Mouse (Mus musculus): ENCODE measurements around the gene Plcd1. TPM values are rescaled to one million over a fixed set of nuclear protein-coding genes. Genes with fewer than 3 reads are reported as not detected.

Gene Plcd1
- total RNA-seq, 2 experiments from 2014 or later = 8.5 to 8.6 TPM

- no peak for DNase-seq
Measured at GRCm38 (mm10) chr9:119091581-119092310, 1.6 kb downstream of the Plcd1 start.

- DNase-seq = no peak
Measured at GRCm38 (mm10) chr9:119090462-119090861, 2.8 kb downstream of the Plcd1 start.

GRCm38 (mm10) chr9:119089437-119089836 lies 3.9 kb downstream of the Plcd1 start:
- no peak for DNase-seq

GRCm38 (mm10) chr9:119088148-119088801 lies 5.0 kb downstream of the Plcd1 start:
- peak; percentile 84 for DNase-seq

- no peak for DNase-seq
Measured at GRCm38 (mm10) chr9:119087309-119087708, 6.0 kb downstream of the Plcd1 start.

GRCm38 (mm10) chr9:119086451-119086850 lies 6.9 kb downstream of the Plcd1 start:
- no peak for DNase-seq

- DNase-seq = no peak
Measured at GRCm38 (mm10) chr9:119083966-119084365, 9.3 kb downstream of the Plcd1 start.

GRCm38 (mm10) chr9:119082656-119083430 lies 10.5 kb downstream of the Plcd1 start:
- DNase-seq = no peak

GRCm38 (mm10) chr9:119082039-119082438 lies 11.3 kb downstream of the Plcd1 start:
- DNase-seq = no peak

GRCm38 (mm10) chr9:119080040-119080675 lies 13.1 kb downstream of the Plcd1 start:
- no peak for DNase-seq

- no peak for DNase-seq
Measured at GRCm38 (mm10) chr9:119075685-119076084, 17.6 kb downstream of the Plcd1 start.

GRCm38 (mm10) chr9:119073184-119073895 lies 20.0 kb downstream of the Plcd1 start:
- no peak for DNase-seq

GRCm38 (mm10) chr9:119071786-119072185 lies 21.5 kb downstream of the Plcd1 start:
- no peak for DNase-seq

- no peak for DNase-seq
Measured at GRCm38 (mm10) chr9:119070173-119070825, 23.0 kb downstream of the Plcd1 start.

- no peak for DNase-seq
Measured at GRCm38 (mm10) chr9:119068266-119068665, 25.0 kb downstream of the Plcd1 start.

- peak; percentile 55 for DNase-seq
Measured at GRCm38 (mm10) chr9:119067601-119068000, 25.7 kb downstream of the Plcd1 start.

- no peak for DNase-seq
Measured at GRCm38 (mm10) chr9:119064296-119064695, 29.0 kb downstream of the Plcd1 start.

GRCm38 (mm10) chr9:119063036-119063644 lies 30.2 kb downstream of the Plcd1 start:
- DNase-seq = no peak

GRCm38 (mm10) chr9:119060701-119061100 lies 32.6 kb downstream of the Plcd1 start:
- no peak for DNase-seq

GRCm38 (mm10) chr9:119058245-119058644 lies 35.1 kb downstream of the Plcd1 start:
- no peak for DNase-seq

- DNase-seq = no peak
Measured at GRCm38 (mm10) chr9:119055336-119055735, 38.0 kb downstream of the Plcd1 start.

Measured in gastrocnemius, postnatal 25 days (tissue).